Mouse (Mus musculus): ENCODE data around the gene Ocel1.

Ocel1 gene

GRCm38 (mm10) chr8:71379512-71380075, 8.5 kb downstream of the Ocel1 start:
- no peak for DNase-seq (ENCODE audit: low spot score)

GRCm38 (mm10) chr8:71380178-71381171, 9.4 kb downstream of the Ocel1 start:
- DNase-seq (ENCODE audit: low spot score) = no peak

DNA sequence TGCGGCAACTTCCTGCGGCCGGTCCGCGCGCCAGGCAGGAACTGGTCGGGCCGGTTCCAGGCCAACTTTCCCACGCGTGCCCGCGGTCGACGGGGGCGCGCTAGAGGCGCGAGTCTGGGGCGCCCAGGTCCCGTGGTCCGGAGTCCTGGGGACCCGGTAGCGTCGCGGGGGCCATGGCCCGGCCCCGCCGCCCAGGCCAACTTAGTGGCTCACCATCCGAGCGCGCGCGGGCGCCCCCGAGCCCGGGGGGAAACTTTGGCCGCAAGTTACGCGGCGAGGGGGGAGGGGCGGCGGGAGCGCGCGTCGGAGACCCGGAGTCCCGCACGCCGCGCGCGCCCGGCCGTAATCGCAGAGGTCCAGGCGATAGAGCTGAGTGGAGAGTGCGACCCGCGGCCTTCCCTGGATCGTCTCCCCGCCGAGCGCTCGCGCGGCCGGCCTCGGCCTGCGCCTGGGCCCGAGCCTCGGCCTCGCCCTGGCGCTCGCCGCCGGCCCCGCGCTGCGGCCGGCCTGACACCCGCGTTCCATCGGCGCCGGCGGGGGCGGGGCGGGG, 10.4 kb downstream of the Ocel1 start, which contains the start of gene Nr2f6:
Gene Nr2f6 (minus strand): TSS at position 540 of the 550 bp plus-strand sequence.
- peak; percentile 57 for DNase-seq (ENCODE audit: low spot score)

DNA sequence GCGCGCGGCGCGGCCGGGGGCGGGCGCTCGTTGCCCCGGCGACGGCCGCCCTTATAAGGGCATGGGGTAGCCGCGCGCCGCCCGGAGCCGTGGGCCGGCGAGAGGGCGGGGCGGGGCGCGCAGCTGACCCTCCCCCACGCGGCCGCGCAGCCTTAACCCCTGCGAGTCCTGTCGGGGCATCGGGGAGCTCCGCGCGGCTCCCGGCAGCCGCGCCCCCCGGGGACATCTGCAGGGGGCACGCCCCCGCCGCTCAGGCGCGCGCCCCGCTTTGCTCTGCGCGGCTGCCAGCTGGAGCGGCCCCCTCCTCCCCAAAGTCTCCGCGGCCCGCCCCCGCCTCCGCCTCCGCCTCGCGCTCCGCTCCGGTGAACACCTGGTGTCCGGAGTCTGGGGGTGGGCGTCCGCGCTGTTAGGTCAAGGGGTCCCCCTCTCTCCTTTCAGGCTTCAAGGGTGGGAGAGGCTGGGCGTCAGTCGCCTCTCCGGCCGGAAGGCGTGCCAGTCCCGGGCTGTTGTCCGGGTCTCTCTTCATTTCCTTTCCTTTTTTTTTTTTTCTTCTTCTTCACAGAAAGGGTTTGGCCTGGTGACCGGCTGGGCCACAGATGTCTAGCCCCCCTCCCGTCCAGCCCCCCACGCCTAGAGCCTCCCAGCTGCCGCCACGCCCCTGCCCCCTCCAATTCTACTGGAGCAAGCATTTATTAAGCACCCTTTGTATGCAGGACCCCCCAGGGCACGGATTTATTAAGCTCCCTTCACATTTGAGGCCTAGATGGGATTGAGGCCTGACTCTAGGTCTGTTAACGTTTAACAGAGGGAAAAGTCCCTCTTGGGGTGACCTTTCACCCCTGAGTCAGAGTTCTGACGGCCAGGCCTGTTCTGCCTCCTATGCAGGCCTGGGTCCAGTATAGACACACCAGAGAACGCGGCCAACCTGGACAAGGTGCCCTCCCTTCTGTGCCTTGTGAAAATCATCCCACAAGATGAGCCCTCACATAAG, 11.2 kb downstream of the Ocel1 start:
- DNase-seq (ENCODE audit: low spot score) = peak; percentile 86

- no peak for DNase-seq (ENCODE audit: low spot score)
Measured at GRCm38 (mm10) chr8:71383396-71383795, 12.3 kb downstream of the Ocel1 start.

DNA sequence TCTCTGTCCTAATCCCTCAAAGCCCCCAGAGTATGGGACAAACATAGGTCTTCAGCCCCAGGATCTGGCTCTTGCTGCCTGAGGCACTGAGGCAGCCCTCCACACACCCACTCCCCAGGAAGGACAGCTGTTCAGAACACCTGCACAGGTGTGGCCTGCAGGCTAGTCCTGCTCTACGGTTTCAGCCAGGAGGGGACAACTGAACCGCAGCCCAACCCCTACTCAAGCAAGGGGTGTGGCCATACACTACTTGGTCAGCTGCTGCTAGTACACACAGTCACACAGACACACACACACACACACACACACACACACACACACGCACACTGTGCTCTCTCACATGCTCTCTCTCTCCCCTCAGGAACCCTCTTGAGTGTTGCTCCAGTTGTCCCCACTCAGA, 12.8 kb downstream of the Ocel1 start:
- DNase-seq (ENCODE audit: low spot score) = no peak

- DNase-seq (ENCODE audit: low spot score) = no peak
Measured at GRCm38 (mm10) chr8:71385212-71385835, 14.2 kb downstream of the Ocel1 start.

DNA sequence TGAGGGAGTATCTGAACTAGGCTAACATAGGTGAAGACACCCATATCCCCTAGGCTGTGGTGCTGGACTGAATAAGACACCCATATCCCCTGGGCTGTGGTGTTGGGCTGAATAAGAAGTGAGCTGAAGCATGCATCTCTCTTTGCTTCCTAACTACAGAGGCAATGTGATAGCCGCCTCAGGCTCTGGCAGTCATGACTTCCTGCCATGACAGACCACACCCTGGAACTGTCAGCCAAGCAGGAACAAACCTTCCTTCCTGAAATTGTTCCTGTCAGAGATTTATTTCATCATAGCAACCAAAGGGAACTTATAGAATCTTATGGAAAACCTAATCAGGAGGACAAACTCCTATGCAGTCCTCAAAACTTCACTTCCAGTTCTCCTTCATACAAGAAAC, 17.2 kb downstream of the Ocel1 start:
- no peak for DNase-seq (ENCODE audit: low spot score)

DNA sequence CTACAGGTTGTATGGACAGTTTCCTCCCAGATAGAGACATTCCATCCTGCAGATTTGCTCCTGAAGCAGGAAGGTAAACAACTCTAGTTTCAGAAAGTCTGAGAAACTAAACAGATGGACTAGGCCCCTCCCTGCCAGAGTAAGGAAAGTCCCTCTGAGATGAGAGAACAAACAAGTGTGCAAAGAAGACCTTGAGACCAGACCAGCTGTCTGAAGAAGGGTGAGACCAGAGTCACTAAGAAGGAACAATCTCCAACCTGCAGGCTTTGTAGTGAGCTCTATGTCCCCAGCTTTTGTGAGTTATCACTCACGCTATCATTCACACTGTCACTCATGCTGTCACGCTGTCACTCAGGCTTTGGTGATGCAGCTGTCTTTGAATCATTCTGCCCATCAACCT, 20.6 kb downstream of the Ocel1 start:
- no peak for DNase-seq (ENCODE audit: low spot score)

- DNase-seq (ENCODE audit: low spot score) = no peak
Measured at GRCm38 (mm10) chr8:71392391-71392790, 21.3 kb downstream of the Ocel1 start.

GRCm38 (mm10) chr8:71392871-71393270, 21.8 kb downstream of the Ocel1 start:
- DNase-seq (ENCODE audit: low spot score) = no peak

DNA sequence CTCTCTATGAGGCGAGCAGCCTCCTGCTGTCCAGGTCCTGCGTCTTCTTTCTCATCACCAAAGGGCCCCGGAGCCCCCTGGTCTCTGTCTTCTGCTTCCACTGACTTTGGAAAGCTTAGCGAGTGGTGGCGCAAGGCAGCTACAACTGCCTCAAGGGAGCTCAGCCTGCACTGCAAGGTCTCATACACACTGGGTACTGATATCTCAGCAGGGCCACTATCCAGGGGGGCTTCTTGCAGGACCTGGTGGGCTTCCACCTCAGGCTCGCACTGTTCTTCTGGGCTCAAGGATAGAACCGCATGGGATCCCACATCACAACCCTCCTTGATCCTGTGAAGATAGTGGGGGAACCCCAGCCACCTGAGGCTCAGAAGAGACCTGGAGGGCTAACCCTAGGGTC, 23.4 kb downstream of the Ocel1 start:
- DNase-seq (ENCODE audit: low spot score) = no peak

DNA sequence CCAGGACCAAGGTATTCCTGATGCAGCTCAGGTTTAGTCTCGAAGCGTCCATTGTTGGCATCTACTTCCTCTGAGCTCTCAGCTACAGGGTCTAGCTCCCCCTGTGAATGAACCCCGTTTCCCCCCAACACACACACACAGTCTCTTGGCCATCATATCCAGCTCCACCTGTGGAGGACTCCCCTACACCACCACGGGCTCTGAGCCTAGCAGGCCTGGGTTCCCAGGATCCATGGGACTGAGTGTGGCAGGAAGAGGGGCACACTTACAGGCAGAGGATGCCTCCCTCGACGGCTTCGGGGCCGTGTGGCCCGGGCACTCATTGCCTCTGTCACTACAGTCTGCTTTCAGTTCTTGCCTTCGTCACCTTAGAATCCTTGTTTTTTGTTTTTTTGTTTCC, 24.0 kb downstream of the Ocel1 start:
- DNase-seq (ENCODE audit: low spot score) = no peak

- no peak for DNase-seq (ENCODE audit: low spot score)
Measured at GRCm38 (mm10) chr8:71395629-71396028, 24.5 kb downstream of the Ocel1 start, which contains the start of gene Ushbp1. TSS of gene Ushbp1 (minus strand) at chr8:71395802.

- DNase-seq (ENCODE audit: low spot score) = peak; percentile 94
Measured at GRCm38 (mm10) chr8:71396639-71397305, 25.7 kb downstream of the Ocel1 start, which contains the start of gene Babam1. TSS of gene Babam1 (plus strand) at chr8:71396861.

GRCm38 (mm10) chr8:71397701-71398100, 26.6 kb downstream of the Ocel1 start:
- no peak for DNase-seq (ENCODE audit: low spot score)

DNA sequence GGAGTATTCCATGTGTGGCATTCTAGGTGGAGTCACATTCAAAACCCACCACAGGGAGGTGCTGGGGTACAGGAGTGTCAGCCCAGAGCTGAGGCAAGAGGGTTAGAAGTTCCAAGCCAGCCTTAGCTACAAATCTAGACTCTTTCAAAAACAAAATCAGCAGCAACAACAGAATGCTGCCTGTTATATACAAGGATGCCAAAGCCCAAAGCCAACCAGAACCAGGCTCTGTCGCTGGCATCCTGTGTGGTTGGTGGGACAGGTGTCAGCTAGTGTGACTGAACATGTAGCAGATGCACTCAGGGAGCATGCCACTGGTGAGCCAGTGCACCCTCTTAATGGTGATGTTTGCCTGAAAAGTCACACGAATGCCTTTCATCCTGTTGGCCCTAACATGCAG, 29.7 kb downstream of the Ocel1 start:
- peak; percentile 0 for DNase-seq (ENCODE audit: low spot score)

GRCm38 (mm10) chr8:71401454-71401853, 30.4 kb downstream of the Ocel1 start:
- peak; percentile 1 for DNase-seq (ENCODE audit: low spot score)

DNA sequence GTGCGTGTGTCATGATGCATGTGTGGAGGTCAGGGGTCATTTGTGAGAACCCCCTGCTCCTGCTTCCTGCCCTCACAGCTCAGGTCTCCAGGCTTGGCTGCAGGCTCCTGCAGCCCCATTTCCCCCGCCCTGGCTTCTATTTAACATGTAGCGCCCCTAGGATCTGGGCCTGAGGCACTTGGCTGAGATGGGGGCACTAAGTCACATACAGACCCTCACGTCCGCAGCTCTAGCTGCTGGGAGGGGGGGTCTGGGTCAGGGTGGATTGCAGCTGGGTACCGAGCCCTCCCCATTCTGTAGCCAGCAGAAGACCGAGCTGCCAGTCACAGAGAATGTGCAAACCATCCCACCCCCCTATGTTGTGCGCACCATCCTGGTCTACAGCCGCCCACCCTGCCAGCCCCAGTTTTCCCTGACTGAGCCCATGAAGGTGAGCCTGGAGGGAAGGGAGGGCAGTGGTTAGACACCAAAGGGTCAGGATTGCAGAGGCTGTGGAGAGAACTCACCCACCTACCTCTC, 31.4 kb downstream of the Ocel1 start:
- no peak for DNase-seq (ENCODE audit: low spot score)

Measured in ovary, adult 18-20 months (tissue).